Mouse (Mus musculus): Measurements from ENCODE around the gene Git2.

DNA sequence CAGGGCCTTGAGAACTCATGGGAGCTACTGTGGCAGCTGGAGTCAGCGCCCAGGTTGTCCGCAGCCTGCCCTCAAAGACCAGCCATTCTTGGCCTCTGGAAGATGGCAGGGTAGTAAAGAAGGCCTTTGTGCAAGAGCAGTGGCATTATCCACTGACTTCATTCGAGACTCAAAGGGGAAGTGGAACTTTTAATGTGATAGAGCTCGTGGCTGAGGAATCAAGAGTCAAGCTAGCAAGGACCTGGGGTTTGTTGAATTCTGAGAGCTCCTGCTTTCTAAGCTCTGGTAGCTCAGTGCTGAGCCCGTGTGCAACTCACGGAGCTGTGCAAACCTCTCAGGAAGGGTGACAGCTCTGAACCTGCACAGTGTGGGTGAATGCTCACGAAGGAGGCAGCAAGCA, 5.6 kb upstream of the Git2 start:
- TF ChIP-seq POLR2A (IDR thresholded peaks at IDR 0.05; ENCODE audit: control insufficient read depth, extremely low read depth, insufficient read depth, low read length, poor library complexity) = no peak
- TF ChIP-seq CTCF (IDR thresholded peaks at IDR 0.05; ENCODE audit: borderline replicate concordance, control insufficient read depth, extremely low read depth, insufficient read depth, low read length, poor library complexity) = no peak

Measured in thymus, adult 2 months (tissue).